Mouse (Mus musculus): ENCODE measurements at regions not wholly inside any gene's neighbourhood (a gene's known extent, or its start where the extent isn't known, plus 50 kb on each side); places are given as distances from the start of the nearest gene placed in this dataset.

GRCm38 (mm10) chr11:52629776-52630175, 134.7 kb upstream of the Fstl4 start:
- TF ChIP-seq CTCF (IDR thresholded peaks at IDR 0.05; ENCODE audit: extremely low read depth, insufficient read length, insufficient replicate concordance, low read depth, low read length) (no peak), POLR2A (IDR thresholded peaks at IDR 0.05; ENCODE audit: low read depth, low read length) (no peak)

All from small intestine, adult 2 months (tissue).